Mouse (Mus musculus) embryonic fibroblast, embryonic 13.5 days (primary cell): Measurements from ENCODE around the gene Lrrc73.

Source experiments
- CTCF ChIP-seq: IDR thresholded peaks from 2 replicates; pipeline ENCODE4 v1.5.1; 2011; ENCODE audit warnings: mild to moderate bottlenecking, control low read depth, low read length, moderate library complexity, borderline replicate concordance; ENCODE audit not compliant: insufficient read depth
- POLR2A ChIP-seq: IDR thresholded peaks from 2 replicates; pipeline ENCODE4 v1.6.1; 2011; ENCODE audit warnings: low read depth, mild to moderate bottlenecking, control low read depth, low read length, moderate library complexity

GRCm38 (mm10) chr17:46237480-46237879, 15.9 kb upstream of the Lrrc73 start:
- TF ChIP-seq POLR2A = no peak
- no peak for TF ChIP-seq CTCF
